Mouse (Mus musculus) urinary bladder, adult 18-20 months (tissue): ENCODE data around the gene Gpr137.
"Not testable (repeated sequence)": the region's sequence is repeated elsewhere in the genome, so short reads cannot be mapped to it uniquely, and the experiment has no call there.

ENCODE experiments used
- DNase-seq, 2 experiments: peaks; one replicate each; pipeline ENCODE4 v3.0.0; 2022; ENCODE audit warnings: low spot score in 2 of 2, mixed read lengths in 2 of 2

The Gpr137 gene

DNA sequence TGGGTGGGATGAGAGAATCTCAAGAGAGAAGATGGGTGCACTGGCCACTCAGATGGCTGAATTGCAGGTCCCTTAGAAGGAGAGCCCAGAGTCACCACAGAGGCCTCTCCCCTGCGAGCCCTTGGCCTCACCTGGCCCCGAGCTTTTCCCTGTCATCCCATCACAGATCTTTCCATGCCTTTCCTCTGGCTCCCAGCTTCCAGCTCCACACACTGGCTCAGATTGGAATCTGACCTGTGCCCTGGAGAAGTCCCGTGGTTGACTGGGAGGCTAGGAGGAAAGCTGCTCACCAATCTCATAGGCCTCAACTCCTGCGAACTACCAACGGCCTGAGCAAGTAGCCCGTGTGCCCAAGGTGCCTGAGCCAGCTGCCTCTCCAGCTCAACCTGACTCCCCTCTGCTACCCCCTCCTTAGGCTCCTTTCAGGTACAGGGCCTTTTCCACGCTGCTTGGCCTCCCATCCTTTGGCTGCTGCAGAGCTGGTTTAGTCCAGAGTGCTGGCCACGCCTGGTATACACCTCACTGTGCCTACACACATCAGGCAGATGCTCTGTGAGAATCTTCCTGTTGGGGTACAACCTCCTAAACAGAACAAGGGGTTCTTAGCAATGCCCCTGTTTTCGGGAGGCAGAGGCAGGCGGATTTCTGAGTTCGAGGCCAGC is 36.7 kb downstream of the Gpr137 start:
- DNase-seq = no peak

DNA sequence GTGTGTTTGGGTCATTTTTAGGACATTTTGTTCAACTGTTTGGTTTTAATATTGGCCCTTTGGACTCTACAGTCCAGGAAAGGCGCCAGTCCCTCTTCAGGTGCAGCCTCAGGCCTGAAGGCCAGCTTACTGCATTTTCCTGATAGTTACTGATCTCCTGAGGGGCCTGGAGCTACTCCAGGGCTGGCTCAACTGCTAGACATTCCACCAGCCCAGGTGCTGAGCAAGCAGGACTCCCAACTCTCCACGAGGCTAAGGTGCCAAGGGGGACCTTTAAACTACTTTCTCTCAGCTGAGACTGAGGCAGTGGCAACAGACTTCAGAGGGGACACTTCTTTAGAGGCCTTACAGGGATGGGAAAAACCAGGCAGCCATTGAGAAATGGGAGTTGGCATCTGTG is 37.4 kb downstream of the Gpr137 start:
- DNase-seq = no peak

DNA sequence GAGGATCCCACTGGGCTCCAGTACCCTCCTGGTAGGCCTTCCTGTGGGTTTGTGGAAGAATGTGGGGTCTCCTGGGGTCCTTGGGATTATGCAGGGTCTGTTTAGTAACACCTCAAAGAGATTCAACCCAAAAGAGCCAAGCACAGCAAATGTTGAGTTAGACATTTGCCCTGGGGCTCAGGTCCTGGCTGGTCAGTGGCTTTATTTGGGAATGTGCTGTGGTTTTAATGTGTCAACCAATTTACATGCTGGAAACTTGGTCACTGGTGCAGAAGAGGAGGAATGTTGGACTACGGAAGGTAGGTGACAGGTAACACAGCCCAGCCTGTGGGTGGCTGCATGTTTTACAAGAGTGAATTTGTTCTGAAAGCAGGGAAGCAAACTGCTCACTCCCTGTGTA is 39.2 kb downstream of the Gpr137 start:
- no peak for DNase-seq

DNA sequence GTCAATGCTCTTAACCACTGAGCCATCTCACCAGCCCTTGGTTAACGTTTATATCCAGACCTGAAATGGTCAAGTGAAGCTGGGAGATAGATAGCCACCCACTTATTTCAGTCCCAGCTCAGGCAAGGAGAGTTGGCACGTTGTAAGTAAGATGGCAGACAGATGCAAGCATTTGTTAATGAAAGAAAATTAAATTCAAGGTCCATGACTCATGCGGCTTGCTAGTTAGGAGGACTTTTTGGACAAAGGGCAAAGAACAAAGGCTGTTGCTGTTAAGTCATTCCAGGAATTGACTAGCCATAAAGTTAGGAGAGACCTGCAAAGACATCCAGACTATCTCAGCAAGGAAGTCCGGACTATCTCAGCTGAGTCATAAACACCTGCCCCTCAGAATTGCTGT is 42.6 kb downstream of the Gpr137 start:
- DNase-seq = no peak

DNA sequence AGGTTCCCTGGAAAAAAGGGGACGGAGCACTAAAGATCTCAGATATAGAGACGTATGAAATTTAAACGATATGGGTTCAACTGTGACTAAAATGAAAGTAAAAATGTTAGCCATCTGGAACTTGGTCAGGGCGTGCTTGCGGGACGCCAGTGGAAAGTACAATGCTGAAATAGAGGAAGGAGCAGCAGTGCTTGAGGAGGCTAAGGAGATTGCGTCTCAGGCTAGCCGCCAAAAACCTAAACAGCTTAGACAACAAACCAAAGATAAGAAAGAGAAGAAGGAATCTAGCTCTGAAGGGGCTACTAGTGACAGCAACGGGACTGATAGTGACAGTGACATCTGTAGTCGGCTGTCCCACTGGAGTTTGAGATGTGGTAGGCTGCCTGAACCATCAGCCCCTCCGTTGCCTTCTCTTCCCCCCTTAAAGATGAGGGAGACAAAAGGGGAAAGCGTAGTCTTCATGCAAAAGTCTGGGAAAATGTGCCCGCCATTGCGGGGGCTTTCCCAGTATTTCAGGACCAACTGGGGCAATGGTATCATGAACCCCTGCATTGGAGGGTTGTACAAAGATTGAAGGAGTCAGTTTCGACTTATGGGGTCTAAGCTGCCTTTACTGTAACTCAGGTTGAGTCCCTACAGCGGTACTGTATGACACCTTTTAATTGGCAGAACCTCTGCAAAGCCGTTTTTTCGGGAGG is 46.5 kb downstream of the Gpr137 start:
- not testable (repeated sequence) for DNase-seq

DNA sequence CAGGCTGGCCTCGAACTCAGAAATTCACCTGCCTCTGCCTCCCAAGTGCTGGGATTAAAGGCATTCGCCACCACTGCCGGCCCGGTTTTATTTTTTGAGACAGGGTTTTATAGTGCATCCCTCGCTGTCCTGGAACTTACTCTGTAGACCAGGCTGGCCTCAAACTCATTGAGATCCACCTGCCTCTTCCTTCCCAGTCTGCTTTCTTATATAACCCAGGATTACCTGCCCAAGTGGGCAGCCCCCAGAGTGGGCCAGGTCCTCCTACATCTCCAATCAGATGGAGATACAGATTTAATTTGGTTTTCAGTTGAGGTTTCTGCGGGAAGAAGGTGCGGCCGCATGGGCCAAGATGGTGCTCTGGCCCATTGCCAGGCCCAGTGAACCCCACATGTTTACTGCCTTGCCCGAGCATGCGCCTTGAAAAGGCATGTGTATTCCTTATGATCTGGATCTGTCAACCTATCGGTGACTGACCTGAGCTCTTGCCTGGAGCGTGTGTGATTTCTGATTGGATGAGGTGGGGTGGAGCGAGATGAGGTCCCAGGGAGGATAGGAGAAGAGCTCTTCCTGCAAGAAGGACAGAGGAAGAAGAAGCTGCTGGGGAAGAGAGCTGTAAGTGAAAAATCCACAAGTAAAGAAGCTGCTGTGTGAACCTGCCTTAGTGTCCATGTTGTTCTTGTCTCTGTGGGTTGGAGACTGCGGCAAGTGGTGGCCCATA is 48.4 kb downstream of the Gpr137 start:
- DNase-seq = peak in 1 of 2 experiments; percentile 45

DNA sequence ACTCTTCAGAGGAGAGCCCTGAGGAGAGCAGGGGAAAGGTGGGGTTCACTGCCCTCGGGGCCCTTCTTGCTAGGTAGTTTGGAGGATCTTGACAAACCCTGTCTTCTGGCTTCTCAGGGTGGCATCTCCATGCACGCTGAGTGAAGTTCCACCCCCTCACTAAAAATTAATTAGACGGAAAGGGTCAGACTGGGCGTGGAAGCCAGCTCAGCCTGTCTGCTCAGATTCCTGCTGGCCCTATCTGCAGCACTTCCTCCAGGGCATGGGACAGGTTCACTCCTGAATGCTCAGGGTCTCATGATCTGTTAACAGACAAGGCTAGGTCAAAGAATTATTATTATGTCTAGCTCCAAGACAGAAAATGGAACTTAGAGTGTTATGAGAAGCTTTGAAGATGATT is 49.8 kb downstream of the Gpr137 start:
- peak; percentile 44 to 70 for DNase-seq
